Mouse (Mus musculus) embryonic facial prominence, embryonic 11.5 days (tissue): ENCODE measurements around the gene Bcl7a. TPM values are rescaled to one million over a fixed set of nuclear protein-coding genes. Genes with fewer than 3 reads are reported as not detected.

Source experiments
- ATAC-seq: fragments of 200-750 bp; cut with Nextera tagmentation; replicated peaks from 2 replicates; pipeline ENCODE4 v1.8.0; 2017; ENCODE audit warnings: low read depth; ENCODE audit not compliant: insufficient number of reproducible peaks, low FRiP score, low TSS enrichment
- DNase-seq: peaks from one replicate; pipeline ENCODE4 v3.0.0-alpha.2; 2015; ENCODE audit warnings: low spot score
- H3K27ac ChIP-seq: fragments of 300-500 bp; sonication (generic); replicated peaks from 2 replicates; pipeline ENCODE4 v1.5.1; 2014; ENCODE audit warnings: mild to moderate bottlenecking, low read depth, low read length, control low read depth
- H3K27me3 ChIP-seq: fragments of 300-500 bp; sonication (generic); 2 replicates; pipeline ENCODE4 v1.6.1; 2014; ENCODE audit warnings: mild to moderate bottlenecking, low read length, moderate library complexity, mixed read lengths; ENCODE audit not compliant: control insufficient read depth, insufficient read depth
- H3K36me3 ChIP-seq: fragments of 300-500 bp; sonication (generic); replicated peaks from 2 replicates; pipeline ENCODE4 v1.6.1; 2014; ENCODE audit warnings: low read depth, mild to moderate bottlenecking, low read length, moderate library complexity, mixed read lengths; ENCODE audit not compliant: control insufficient read depth, insufficient read depth
- H3K4me1 ChIP-seq: fragments of 300-500 bp; sonication (generic); 2 replicates; pipeline ENCODE4 v1.6.1; 2014; ENCODE audit warnings: low read length, mixed read lengths; ENCODE audit not compliant: control insufficient read depth, insufficient read depth
- H3K4me2 ChIP-seq: fragments of 300-500 bp; sonication (generic); 2 replicates; pipeline ENCODE4 v1.6.1; 2014; ENCODE audit warnings: low read depth, mild to moderate bottlenecking, control low read depth, low read length, moderate library complexity
- H3K4me3 ChIP-seq: fragments of 300-500 bp; sonication (generic); 2 replicates; pipeline ENCODE4 v1.5.1; 2014; ENCODE audit warnings: low read depth, low read length, control low read depth
- H3K9ac ChIP-seq: fragments of 300-500 bp; sonication (generic); replicated peaks from 2 replicates; pipeline ENCODE4 v1.6.1; 2014; ENCODE audit warnings: mild to moderate bottlenecking, control low read depth, low read length
- H3K9me3 ChIP-seq: fragments of 300-500 bp; sonication (generic); replicated peaks from 2 replicates; pipeline ENCODE4 v1.6.1; 2016; ENCODE audit warnings: mild to moderate bottlenecking, low read length, inconsistent platforms, mixed read lengths; ENCODE audit not compliant: control insufficient read depth
- whole genome bisulfite sequencing: fragments of 180-500 bp; shearing (Covaris S2); extraction: QIAGEN DNeasy Blood & Tissue Kit; methylation state at CpG from one replicate; pipeline ENCODE4 v1.1.7; 2014; 5-methylcytosine and 5-hydroxymethylcytosine counted together
- polyA plus RNA-seq: library from polyadenylated mRNA; unstranded; fragments of >200 nt; fragmentation: Nextera tagmentation; extraction: Ambion mirVana; gene quantifications from 2 replicates; pipeline ENCODE4 v1.2.1, GENCODE M21; 2014

The Bcl7a gene
- polyA plus RNA-seq, 1 experiment from 2014 or later = 39.5 TPM

- Histone ChIP-seq H3K27ac (no peak overlapping the region), H3K4me3 (no peak overlapping the region), H3K36me3 (no peaks in the 10 kb centered on the region), H3K9me3 (no peaks in the 10 kb centered on the region), H3K4me1 (no peaks in the 10 kb centered on the region), H3K27me3 (no peaks in the 10 kb centered on the region), H3K4me2 (no peak overlapping the region), H3K9ac (no peak overlapping the region)
- 63% methylated on average over 3 of the region's 3 CpGs for WGBS
- ATAC-seq = no peak
- no peak for DNase-seq
Observed at GRCm38 (mm10) chr5:123338463-123338862, 5.2 kb upstream of the Bcl7a start.

- WGBS = 0% methylated on average over 38 of the region's 51 CpGs
- peak; percentile 11; the same call in 1 of the 2 replicates for ATAC-seq
- no peak for DNase-seq
- Histone ChIP-seq H3K27ac (peak overlapping the region; percentile 99), H3K4me1 (peaks cover 6% of the 10 kb centered on the region; the same call in 1 of the 2 replicates), H3K9ac (peak overlapping the region; percentile 99), H3K4me3 (peak overlapping the region; percentile 97), H3K9me3 (no peaks in the 10 kb centered on the region), H3K36me3 (no peaks in the 10 kb centered on the region), H3K27me3 (no peaks in the 10 kb centered on the region), H3K4me2 (peak overlapping the region; percentile 90)
Observed at GRCm38 (mm10) chr5:123344628-123344962, 961 bp downstream of the Bcl7a start.

DNA sequence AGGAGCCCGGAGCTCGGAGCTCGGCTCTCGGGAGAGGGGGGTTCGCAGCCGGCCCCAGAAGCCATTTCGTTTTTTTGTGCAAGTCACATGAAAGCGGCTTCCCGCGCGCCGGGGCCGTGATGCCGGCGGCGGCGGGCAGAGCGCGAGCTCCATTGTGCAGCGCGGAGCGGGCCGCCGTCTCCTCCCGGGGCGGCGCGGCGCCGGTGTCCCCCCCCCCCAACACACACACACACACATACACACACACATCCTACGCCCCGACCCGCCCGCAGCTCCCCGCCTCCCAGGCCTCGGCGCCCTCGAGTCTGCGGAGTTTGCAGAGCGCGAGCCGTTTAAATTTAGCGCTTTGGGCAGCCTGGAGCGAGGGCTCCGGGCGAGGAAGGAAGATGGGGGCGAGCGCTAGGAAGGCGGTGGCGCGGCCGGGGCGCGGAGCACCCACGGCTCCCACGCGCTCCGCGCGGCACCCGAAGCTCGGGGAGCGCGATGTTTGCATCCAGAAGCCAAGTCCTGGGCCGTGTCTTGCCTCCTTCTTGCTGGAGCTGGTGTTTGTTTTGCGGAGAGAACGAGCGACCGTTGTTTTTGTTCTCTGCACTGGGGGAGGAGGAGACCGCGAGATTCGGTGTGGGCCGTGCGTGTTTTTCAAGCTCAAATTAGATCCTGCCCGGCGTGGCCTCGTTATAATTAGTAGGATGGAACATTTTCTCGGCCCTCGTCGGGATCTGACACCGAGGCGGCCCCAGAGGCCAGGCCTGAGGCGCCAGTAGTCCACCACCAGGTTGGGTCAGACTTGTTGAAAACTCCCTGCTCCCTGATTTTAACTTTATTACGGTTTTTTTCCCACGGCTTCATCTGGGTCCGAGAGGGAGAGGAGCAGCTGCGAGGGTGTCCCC is 1.6 kb downstream of the Bcl7a start:
- H3K4me2 ChIP-seq = peak overlapping the region; percentile 90
- H3K27me3 ChIP-seq = no peaks in the 10 kb centered on the region
- H3K27ac ChIP-seq = peak overlapping the region; percentile 99
- H3K36me3 ChIP-seq = no peaks in the 10 kb centered on the region
- under 1% methylated on average over 78 of the region's 87 CpGs for WGBS
- no peaks in the 10 kb centered on the region for H3K9me3 ChIP-seq
- peaks cover 6% of the 10 kb centered on the region; the same call in 1 of the 2 replicates for H3K4me1 ChIP-seq
- H3K9ac ChIP-seq = peak overlapping the region; percentile 99
- DNase-seq (peak; percentile 69), ATAC-seq (peak; percentile 60)
- peak overlapping the region; percentile 97 for H3K4me3 ChIP-seq

DNA sequence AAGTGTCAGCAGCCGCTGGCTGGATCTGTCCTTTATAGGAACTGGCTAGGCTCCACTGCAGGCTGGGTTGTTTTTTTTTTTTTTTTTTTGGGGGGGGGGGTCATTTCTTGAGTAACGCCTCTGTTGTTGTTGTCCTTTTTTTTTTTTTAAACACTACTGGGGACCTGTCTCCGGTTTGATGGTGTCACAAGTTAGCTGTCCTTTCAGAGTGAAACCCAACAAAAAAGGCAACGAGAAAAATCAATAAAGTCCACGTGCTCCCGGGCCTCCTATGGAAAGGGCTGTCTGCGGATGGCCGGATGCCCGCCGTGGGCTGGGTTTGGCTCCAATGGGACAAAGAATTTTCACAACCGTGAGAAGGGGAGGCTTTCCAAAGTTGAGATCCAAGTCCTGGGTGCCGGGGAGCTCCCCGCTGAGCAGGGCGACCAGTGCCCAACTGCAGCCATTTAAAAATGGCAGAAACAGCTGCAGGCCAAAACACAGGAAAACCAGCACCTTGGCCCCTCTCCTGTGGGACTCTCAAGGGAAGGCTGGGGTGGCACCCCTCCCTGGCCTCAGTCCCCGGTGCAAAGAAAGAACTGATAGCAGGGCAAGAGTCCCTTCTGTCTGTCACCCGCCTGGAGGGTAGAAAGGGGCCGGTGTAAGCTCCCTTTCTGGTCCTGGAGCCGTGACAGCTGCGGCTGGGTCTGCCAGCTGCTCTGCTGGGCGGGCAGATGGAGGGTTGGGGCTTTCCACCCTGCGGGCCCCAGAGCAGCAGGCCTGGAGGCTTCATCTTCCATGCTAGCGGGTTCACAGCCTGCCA is 2.4 kb downstream of the Bcl7a start:
- Histone ChIP-seq H3K36me3 (no peaks in the 10 kb centered on the region), H3K27me3 (no peaks in the 10 kb centered on the region), H3K9me3 (no peaks in the 10 kb centered on the region), H3K27ac (peak overlapping the region; percentile 99), H3K9ac (peak overlapping the region; percentile 99), H3K4me3 (peak overlapping the region; percentile 97), H3K4me1 (peaks cover 8% of the 10 kb centered on the region; the same call in 1 of the 2 replicates), H3K4me2 (peak overlapping the region; percentile 90)
- DNase-seq (peak; percentile 64), ATAC-seq (peak; percentile 30; the same call in 1 of the 2 replicates)
- WGBS = 2% methylated on average over 22 of the region's 22 CpGs

- peak overlapping the region; percentile 99 for H3K9ac ChIP-seq
- H3K27me3 ChIP-seq = no peaks in the 10 kb centered on the region
- no peaks in the 10 kb centered on the region for H3K36me3 ChIP-seq
- H3K4me2 ChIP-seq = peak overlapping the region; percentile 90
- H3K27ac ChIP-seq = peak overlapping the region; percentile 44
- WGBS = 57% methylated on average over 7 of the region's 7 CpGs
- no peak for ATAC-seq
- H3K4me3 ChIP-seq = peak overlapping the region; percentile 97
- no peaks in the 10 kb centered on the region for H3K9me3 ChIP-seq
- no peak for DNase-seq
- H3K4me1 ChIP-seq = peaks cover 8% of the 10 kb centered on the region; the same call in 1 of the 2 replicates
Observed at GRCm38 (mm10) chr5:123346701-123347270, 3.2 kb downstream of the Bcl7a start.

DNA sequence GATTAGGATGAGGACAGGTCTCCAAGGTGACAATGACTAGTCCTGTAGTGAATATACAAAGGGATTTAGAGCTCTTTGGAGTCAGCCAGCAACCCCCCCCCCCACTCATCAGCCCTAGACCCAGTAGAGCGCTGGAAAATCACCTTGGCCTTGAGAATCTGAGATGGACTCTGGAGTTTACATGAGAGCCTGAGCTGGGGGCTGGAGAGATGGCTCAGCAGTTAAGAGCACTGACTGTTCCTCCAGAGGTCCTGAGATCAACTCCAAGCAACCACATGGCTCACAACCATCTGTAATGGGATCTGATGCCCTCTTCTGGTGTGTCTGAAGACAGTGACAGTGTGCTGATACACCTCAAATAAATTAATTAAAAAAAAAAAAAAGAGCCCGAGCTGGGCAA is 4.4 kb downstream of the Bcl7a start:
- Histone ChIP-seq H3K4me3 (no peak overlapping the region), H3K27ac (no peak overlapping the region), H3K36me3 (no peaks in the 10 kb centered on the region; the same call in 1 of the 2 replicates), H3K9ac (no peak overlapping the region), H3K4me1 (peaks cover 8% of the 10 kb centered on the region; the same call in 1 of the 2 replicates), H3K27me3 (no peaks in the 10 kb centered on the region), H3K4me2 (no peak overlapping the region), H3K9me3 (no peaks in the 10 kb centered on the region)
- DNase-seq (no peak), ATAC-seq (no peak)
- 85% methylated on average over 2 of the region's 2 CpGs for WGBS

DNA sequence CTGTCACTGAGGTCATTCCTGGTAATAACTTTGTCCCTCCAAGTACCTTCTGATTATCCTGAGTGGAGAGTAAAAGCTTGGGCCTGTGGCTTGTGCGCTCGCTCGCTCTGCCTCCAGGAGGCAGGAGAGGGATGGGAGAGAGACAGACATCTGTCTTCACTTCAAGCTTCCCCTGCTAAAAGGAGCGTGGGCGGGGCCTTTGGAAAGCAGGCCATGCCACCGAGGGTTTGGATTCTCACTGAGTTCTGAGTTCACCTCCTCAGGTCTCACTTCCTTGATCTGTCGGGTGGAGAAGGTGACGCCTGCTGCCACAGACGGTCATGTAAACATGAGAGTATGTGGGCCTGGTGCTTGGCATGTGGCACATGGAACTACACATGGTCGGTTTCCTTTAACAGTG is 6.8 kb downstream of the Bcl7a start:
- Histone ChIP-seq H3K9ac (no peak overlapping the region), H3K4me1 (peaks cover 8% of the 10 kb centered on the region; the same call in 1 of the 2 replicates), H3K27ac (no peak overlapping the region), H3K36me3 (no peaks in the 10 kb centered on the region; the same call in 1 of the 2 replicates), H3K4me3 (no peak overlapping the region), H3K4me2 (no peak overlapping the region), H3K9me3 (no peaks in the 10 kb centered on the region), H3K27me3 (no peaks in the 10 kb centered on the region)
- DNase-seq = peak; percentile 72
- no peak for ATAC-seq
- 50% methylated on average over 10 of the region's 10 CpGs for WGBS
